Mouse (Mus musculus) E14TG2a.4 (cell line): Measurements from ENCODE around the gene Kctd19.
A peak's percentile ranks its signal among the peaks of the same experiment; 100 is the strongest.

Experiments
- H3K27me3 ChIP-seq: 2 replicates; pipeline ENCODE4 v1.6.1; 2014; ENCODE audit warnings: low read length, control low read depth; ENCODE audit not compliant: insufficient read depth
- H3K36me3 ChIP-seq: 2 replicates; pipeline ENCODE4 v1.6.1; 2014; ENCODE audit warnings: low read length, control low read depth; ENCODE audit not compliant: insufficient read depth
- H3K4me1 ChIP-seq: replicated peaks from 2 replicates; pipeline ENCODE4 v1.6.1; 2014; ENCODE audit warnings: low read depth, low read length, control low read depth
- H3K4me3 ChIP-seq: replicated peaks from 2 replicates; pipeline ENCODE4 v1.5.1; 2014; ENCODE audit warnings: mild to moderate bottlenecking, low read length
- H3K9me3 ChIP-seq: 2 replicates; pipeline ENCODE4 v1.6.1; 2014; ENCODE audit warnings: low read length, control low read depth
- CTCF ChIP-seq: conservative IDR thresholded peaks from 2 replicates; pipeline ENCODE4 v1.5.1; 2014; ENCODE audit warnings: low read length
- NANOG ChIP-seq: IDR thresholded peaks from 2 replicates; pipeline ENCODE4 v1.6.1; 2014; ENCODE audit warnings: borderline replicate concordance, low read length, mixed read lengths
- POU5F1 ChIP-seq: IDR thresholded peaks from 2 replicates; pipeline ENCODE4 v1.6.1; 2014; ENCODE audit warnings: low read length, borderline replicate concordance

Kctd19 gene

GRCm38 (mm10) chr8:105342768-105343167 lies 70.5 kb downstream of the Kctd19 start:
- TF ChIP-seq CTCF (no peak), NANOG (0 out of 2 replicates have a peak, but pooled peaks have one; percentile 23), POU5F1 (no peak)
- Histone ChIP-seq H3K9me3 (no peaks in the 10 kb centered on the region), H3K36me3 (peaks cover 9% of the 10 kb centered on the region; the same call in 1 of the 2 replicates), H3K4me1 (peaks cover 80% of the 10 kb centered on the region), H3K4me3 (no peak overlapping the region), H3K27me3 (peaks cover 17% of the 10 kb centered on the region)

GRCm38 (mm10) chr8:105341399-105341798 lies 71.9 kb downstream of the Kctd19 start:
- no peak overlapping the region for H3K4me3 ChIP-seq
- H3K36me3 ChIP-seq: peaks cover 9% of the 10 kb centered on the region; the same call in 1 of the 2 replicates
- peaks cover 85% of the 10 kb centered on the region for H3K4me1 ChIP-seq
- peaks cover 13% of the 10 kb centered on the region for H3K27me3 ChIP-seq
- H3K9me3 ChIP-seq: no peaks in the 10 kb centered on the region
- TF ChIP-seq POU5F1: no peak

DNA sequence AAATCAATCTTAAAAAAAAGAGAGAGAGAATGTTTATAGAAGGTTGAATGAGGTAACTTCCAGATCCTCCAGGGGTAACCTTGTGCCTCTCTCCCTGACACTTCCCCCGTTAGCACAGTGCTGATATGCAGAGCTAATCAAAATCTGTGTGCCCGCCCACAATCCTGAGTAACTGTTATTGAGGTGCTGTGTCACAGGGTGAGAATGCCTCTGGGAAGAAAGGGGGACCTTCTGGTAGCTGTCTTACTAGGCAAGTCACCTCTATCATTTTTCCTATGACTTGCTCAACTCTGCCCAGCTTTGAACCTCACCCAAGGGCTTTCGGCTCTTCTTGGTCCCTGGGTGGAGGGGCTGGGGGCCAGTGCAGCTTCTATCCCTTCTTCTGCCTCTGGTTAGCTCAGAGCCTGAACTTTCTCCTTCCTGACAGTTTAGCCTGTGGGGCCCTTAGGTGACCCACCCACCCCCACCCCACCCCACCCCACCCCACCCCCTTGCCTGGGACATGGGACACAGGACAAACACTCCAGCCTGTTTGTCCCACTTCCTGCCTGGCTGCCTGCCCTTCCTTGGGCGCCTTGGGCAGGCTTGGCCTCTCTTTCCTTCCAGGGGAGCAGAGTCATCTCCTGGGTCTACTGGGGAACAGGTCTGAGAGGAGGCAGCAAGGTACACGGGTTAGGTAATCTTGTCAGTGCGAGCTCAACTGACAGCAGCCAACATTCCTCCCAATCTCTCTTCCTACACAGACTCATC lies 73.2 kb downstream of the Kctd19 start:
- H3K4me3 ChIP-seq: no peak overlapping the region
- peaks cover 19% of the 10 kb centered on the region for H3K36me3 ChIP-seq
- peaks cover 6% of the 10 kb centered on the region; the same call in 1 of the 2 replicates for H3K27me3 ChIP-seq
- peaks cover 82% of the 10 kb centered on the region for H3K4me1 ChIP-seq
- no peaks in the 10 kb centered on the region for H3K9me3 ChIP-seq
- TF ChIP-seq POU5F1 (no peak), NANOG (no peak), CTCF (no peak)

DNA sequence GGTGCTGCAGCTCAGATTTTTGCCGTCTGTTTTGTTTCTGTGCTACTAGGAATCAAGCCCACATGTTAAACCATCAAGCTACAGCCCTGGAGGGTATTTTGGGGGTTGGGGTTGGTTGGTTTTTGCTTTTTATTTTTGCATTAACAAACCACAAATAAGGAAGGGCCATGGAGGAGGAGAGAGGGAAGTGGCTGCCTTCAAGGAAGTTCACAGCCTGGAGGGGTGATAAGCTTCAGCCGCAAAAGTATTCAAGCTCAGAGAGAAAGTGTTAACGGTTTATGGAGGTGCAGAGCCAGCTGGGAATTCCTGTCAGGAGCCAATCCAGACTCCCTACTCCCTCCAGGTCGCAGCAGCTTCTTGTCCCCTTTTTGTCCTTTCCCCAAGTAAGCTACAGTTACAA lies 74.3 kb downstream of the Kctd19 start:
- H3K36me3 ChIP-seq: peaks cover 27% of the 10 kb centered on the region
- H3K9me3 ChIP-seq: no peaks in the 10 kb centered on the region
- H3K4me1 ChIP-seq: peaks cover 76% of the 10 kb centered on the region
- H3K27me3 ChIP-seq: peaks cover 4% of the 10 kb centered on the region; the same call in 1 of the 2 replicates
- no peak for TF ChIP-seq POU5F1
- TF ChIP-seq CTCF: no peak
- no peak for TF ChIP-seq NANOG
- no peak overlapping the region for H3K4me3 ChIP-seq

DNA sequence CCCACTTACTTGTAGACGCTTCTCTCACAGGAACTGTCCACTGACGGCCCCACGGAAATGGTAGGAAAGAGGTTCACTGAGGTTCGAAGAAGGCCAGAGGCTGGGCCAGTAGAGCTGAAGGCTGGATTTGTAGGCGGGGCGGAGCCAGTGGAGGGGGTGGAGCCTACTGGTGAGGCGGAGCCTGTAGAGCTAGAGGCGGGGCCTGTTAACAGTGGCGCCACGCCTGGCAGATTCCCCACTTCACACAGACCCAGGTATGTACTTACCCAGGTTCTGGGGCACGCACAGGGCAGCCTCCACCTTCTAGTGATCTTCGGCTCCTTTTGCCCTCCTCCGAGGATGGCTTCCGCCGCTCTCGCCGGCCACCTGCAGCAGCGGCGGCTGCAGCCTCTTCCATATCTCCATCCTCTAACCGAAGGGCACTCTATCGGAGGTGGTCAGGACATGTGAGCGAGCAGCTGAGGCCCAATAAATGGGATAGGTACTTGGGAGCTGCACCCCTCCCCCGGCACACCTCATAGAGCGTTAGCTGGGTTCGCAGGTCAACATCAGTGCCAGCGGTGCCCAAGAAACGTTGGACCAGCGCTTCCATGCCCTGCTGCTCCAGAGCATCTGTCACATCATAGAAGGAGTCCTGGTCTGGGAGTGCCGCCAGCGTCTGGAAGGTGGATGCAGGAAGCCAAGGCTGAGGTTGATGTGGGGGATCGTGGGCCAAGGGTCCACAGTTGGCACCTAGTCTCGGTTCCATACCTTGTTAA lies 76.8 kb downstream of the Kctd19 start:
- Histone ChIP-seq H3K27me3 (peaks cover 4% of the 10 kb centered on the region; the same call in 1 of the 2 replicates), H3K4me3 (peak overlapping the region; percentile 81), H3K4me1 (peaks cover 71% of the 10 kb centered on the region), H3K9me3 (no peaks in the 10 kb centered on the region), H3K36me3 (peaks cover 43% of the 10 kb centered on the region)
- TF ChIP-seq CTCF: no peak
- no peak for TF ChIP-seq NANOG
- no peak for TF ChIP-seq POU5F1
